Mouse (Mus musculus) heart, postnatal 36 days (tissue): ENCODE results near the gene Slc4a1. TPM values are rescaled to one million over a fixed set of nuclear protein-coding genes. Genes with fewer than 3 reads are reported as not detected.

Experiments
- DNase-seq, 2 experiments: peaks; one replicate each; pipeline ENCODE4 v3.0.0; 2021 to 2022
- intact Hi-C: fragments of 180-260 bp; cut with DNase I; formaldehyde crosslinking; loops from one replicate; pipeline ENCODE4 v1.15.1; 2025
- total RNA-seq, 2 experiments: library from RNA; stranded (reverse); gene quantifications; 2 replicates each; pipeline ENCODE4 v1.2.3; 2021

Slc4a1 gene
- total RNA-seq, 2 experiments from 2014 or later: 2.1 to 7.8 TPM

DNA sequence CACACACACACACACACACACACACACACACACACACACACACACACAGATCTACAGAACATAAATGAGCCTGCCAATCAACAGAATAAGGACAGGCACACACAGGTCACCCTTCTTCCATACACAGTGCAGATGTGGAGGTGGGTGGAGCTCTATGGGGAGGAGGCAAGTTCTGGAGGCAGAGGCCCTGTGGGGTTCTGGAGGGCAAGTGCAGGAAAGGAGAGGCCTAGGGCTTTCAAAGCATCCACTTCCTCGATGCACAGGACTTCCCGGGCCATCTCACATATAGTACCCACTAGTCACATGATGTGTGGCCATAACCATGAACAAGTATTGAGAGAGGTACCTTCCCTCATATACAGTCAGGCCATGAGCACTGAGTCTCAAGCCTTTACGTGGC, 10.5 kb downstream of the Slc4a1 start:
- intact Hi-C loops: no loop called here
- DNase-seq: no peak

DNA sequence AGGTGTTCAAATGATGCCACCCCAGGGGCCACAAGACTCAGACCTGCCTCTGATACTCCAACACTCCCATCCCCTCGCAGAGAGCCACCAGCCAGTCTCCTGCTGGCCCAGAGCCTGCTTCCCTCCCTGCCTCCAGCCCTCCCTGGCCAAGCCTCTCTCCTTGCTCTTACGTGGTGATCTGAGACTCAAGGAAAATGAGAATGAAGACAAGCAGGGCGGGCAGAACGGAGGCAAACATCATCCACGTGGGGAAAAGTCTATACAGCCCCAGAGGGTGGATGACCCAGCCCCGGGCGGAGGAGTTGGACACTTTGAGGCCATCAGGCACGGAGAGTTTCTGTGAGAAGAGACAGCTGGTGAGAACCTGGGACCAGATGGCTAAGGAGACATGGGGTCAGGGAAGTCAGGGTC, 13.0 kb downstream of the Slc4a1 start:
- DNase-seq: no peak
- intact Hi-C loops: no loop called here

GRCm38 (mm10) chr11:102352378-102352777, 13.6 kb downstream of the Slc4a1 start:
- intact Hi-C loops: no loop called here
- DNase-seq: no peak

GRCm38 (mm10) chr11:102350981-102351523, 15.0 kb downstream of the Slc4a1 start:
- intact Hi-C loops: no loop called here
- DNase-seq: no peak

- intact Hi-C loops: no loop called here
- no peak for DNase-seq
Observed at GRCm38 (mm10) chr11:102350416-102350815, 15.6 kb downstream of the Slc4a1 start.

- intact Hi-C loops: no loop called here
Observed at GRCm38 (mm10) chr11:102349189-102349954, 16.6 kb downstream of the Slc4a1 start.

GRCm38 (mm10) chr11:102348771-102349170, 17.2 kb downstream of the Slc4a1 start:
- intact Hi-C loops: no loop called here
- no peak for DNase-seq

More at GRCm38 (mm10) chr11:102349189-102349954, 16.6 kb downstream of the Slc4a1 start:
- no peak for DNase-seq

DNA sequence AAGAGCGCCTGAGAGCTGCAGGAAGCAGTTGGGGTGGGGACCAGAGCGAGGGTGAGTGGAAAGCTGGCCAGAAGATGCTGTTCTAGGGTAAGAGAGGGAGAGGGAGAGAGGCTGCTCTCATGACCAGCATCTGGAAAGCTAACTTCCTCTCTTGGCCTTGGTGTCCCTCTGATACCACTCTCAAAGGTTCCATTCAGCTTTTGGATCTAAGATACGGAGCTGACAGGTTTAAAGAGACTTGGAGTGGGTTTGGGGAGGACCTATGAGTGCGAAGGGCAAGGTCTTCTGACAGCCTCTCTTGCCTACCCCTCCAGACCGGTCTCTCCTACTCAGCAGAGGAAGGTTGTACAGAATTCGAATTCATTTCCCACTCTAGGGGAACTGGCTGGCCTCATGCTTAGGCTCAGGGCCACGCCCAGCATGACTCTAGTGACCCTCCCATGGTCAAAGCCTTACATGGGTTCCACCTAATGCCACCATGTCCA, 17.9 kb downstream of the Slc4a1 start:
- DNase-seq: no peak
- intact Hi-C loops: no loop called here

DNA sequence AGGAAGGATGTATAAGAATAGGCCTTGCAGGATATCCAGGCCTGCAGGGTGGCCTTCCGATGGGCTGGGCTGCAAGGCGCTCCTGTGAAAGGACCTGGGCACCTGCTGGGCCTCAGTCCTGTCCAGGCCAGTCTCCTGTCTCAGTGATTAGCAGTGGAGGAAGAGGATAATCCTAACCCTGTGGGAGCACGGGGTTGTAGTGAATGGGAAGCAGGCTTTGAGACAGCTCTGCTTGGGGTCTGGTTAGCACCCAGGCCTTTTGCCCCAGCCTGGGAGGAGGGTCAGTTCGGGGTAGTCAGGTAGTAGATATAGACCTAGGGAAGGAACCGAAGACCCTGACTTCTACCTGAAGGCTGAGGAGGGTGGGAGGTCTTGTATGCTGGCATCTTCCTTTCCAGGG, 18.3 kb downstream of the Slc4a1 start:
- intact Hi-C loops: no loop called here
- no peak for DNase-seq

DNA sequence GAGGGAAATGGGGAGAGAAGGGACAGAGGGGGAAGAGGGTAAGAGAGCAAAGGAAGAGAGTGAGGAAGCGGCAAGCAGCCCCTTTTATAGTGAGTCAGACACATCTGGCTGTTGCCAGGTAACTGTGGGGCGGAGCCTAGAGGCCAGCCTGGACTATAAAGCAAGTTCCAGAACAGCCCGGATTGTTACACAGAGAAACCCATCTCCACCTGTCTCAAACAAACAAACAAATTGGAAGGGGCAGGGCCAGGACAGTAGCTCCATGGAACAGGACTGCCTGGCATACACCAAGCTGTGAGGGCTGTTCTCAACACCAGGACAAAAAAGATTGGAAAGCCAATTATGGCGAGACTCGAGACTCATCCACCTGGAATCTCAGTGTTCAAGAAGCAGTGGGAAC, 19.1 kb downstream of the Slc4a1 start:
- no peak for DNase-seq

DNA sequence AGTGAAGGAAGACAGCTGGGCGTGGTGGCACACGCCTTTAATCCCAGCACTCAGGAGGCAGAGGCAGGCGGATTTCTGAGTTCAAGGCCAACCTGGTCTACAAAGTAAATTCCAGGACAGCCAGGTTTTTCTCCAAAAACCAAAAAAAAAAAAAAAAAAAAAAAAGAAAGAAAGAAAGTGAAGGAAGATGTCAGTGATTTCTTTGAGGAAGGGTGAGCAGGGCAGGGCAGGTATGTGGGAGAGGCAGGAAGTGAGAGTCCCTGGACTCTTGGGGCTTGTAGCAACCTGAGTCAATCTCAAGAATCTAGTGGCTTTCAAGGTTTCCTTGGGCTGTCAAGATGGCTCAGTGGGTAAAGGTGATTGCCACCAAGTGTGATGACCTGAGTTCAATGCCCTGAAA, 21.5 kb downstream of the Slc4a1 start:
- DNase-seq: no peak
- intact Hi-C loops: no loop called here

More for the DNA sequence above, 19.1 kb downstream of the Slc4a1 start:
- intact Hi-C loops: no loop called here

DNA sequence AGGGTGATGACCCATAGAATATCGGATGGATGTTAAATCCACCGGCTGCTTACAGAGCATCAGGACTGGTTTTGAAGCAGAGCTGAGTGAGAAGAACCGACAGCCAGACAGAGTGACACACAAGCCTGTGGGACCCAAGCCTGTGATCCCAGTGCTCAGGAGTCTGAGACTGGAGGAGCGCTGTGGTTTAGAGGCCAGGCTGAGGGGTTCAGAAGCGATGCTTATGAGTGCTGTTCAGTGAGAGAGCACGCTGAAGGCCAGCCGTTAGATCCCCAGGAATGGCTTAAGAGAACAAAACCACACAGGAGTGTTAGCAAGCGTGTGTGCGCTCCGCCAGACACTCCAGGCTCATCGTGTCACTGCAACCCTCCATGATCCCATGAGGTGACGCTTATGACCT, 23.3 kb downstream of the Slc4a1 start:
- DNase-seq: no peak
- intact Hi-C loops: no loop called here

GRCm38 (mm10) chr11:102341101-102341500, 24.9 kb downstream of the Slc4a1 start:
- no peak for DNase-seq
- intact Hi-C loops: no loop called here

DNA sequence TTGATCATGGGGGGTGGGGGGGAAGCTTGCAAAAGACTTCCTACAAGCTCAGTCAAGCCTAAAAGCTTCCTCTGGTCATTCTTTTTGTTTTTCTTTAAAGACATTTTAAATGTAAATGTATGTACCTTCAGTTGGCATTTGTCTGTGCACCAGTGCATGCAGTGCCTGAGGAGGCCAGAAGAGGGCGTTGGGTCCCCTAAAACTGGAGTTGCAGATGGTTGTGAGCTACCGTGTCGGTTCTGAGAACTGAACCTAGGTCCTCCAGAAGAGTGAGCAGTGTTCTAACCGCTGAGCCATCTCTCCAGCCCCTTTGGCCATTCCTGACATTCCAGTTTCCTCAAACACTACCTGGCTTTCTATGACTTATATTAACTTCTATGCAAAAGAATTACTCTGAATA, 26.4 kb downstream of the Slc4a1 start:
- no peak for DNase-seq
- intact Hi-C loops: no loop called here

DNA sequence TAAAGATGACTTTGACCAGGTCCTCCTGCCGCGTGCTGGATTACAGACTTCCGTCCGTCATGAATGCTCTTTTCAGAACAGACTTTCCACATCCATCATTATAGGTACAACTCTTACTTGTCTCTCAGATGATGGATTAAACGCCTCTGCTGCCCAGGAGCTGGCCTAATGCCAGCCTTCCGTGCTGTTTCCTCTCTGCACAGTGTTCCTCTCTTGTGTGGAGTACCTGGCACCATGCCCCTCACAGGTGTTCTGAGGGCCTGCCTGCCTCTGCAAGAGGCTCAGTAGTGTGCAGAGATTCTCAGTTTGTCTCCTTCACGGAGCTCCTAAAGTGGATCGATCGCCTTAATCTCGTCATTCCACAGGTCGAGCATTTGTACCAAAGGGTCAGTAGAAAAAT, 26.8 kb downstream of the Slc4a1 start:
- intact Hi-C loops: no loop called here
- no peak for DNase-seq

DNA sequence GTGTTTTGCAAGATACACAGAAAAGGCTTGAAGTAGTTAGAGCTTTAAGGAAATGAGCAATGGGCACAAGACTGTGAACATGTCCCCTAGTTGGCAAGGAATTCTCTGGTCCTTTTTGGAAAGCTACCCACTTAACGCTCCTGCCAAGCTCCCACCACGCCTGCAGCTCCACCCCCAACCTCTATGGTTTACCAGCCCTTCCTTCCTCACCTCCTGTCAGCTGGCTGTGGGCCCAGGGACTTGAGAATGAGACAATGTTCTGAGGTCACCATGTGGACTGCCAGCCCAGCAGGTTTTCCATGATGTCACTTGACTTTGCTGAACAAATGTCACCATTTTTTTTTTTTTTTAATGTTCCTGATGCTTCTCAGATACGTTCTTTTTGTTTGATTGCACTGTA, 27.4 kb downstream of the Slc4a1 start:
- peak; percentile 81 to 84 for DNase-seq
- intact Hi-C loops: no loop called here

DNA sequence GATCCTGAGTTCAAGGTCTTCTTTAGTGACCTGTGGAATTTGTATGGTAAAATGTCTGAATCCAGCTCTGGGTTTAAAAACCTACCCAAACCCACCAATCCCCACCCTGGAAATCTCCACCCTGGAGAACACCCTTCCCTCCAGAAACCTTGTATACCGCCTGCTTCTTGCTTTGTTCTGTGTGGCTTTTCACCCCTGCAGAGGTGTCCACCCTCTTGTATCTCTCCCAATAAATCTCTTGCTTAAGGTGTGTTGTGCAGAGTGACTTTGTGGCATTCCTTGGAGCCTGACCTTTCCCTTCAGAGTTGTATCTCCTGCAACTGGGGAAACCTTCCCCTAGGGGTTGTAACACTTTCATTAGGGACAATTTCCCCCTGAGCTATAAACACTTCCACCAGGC, 28.1 kb downstream of the Slc4a1 start:
- intact Hi-C loops: no loop called here

DNA sequence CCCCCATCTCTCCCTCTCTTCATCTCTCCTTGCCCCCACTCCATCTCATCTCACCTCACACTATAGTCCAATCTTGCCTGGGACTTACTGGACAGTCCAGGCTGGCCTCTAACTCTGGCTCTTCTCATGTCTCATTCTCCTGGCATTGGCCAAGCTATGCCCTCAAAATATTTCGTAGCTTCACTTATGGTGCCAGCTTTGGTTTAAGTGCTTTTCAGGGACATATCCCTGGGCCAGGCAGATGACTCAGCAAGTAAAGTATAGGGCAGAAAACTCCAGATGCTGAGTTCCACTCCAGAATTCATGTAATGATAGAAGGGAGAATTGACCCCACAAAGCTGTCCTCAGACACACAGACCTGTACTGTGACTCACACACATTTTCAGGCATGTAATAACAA, 29.8 kb downstream of the Slc4a1 start:
- DNase-seq: no peak
- intact Hi-C loops: no loop called here

More for the DNA sequence above, 28.1 kb downstream of the Slc4a1 start:
- DNase-seq: no peak

DNA sequence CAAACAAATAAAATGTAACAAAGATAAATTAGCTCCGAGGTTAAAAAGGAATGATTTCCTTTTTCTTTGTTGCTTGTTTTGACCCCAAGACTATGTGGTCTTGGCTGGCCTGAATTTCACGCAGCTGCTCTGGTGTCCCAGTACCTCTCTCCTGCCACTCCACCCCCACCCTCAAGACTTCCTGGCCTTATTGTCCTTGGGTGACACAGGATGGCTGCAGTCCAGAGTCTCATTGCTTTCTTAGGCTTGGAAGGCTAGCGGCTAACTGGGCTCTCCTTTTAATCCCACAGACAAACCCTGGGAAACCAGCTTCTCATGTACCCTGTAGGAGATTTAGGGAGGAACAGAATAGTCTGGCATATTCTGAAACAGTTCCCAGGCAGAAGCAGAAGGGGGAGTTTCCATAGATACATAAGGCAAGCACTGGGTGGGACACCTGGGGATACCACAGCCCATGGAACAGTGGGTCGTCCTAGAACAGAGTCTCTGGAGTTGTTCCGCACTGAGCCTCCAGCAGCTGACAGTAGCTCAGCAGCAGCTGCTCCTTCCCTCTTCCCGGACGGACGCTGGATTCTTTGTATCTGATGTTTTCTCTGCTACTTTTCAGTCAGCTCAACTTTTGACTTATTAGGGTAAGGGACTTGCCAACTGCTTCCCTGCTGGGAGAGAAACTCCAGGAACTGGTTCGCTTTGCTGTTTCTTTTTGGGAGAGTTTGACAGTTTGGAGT, 30.9 kb downstream of the Slc4a1 start:
- peak; percentile 40 to 48 for DNase-seq
- intact Hi-C loops: loop anchor here (2.0 kb wide), 1 partner anchor 14 kb away; no protein-coding TSS in a partner anchor

DNA sequence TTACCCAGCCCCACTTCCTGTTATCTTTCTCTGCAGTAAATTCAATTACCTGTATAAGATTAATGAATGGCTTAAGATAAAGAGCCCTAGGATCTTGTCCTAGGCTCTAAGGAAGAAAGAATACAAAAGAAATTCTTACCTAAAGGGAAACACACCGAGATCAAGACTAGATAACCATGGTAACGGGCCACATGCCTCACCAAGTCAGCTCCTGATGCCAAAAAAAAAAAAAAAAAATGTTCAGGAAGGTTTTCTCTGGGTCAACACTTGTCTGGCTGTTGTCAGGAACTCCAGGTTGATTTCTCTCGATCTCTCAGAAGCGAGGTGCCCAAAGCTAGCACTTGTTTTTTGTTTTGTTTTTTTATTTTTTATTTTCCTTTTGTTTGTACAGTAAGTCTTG, 32.0 kb downstream of the Slc4a1 start:
- intact Hi-C loops: loop anchor here (2.0 kb wide), 1 partner anchor 13 kb away; no protein-coding TSS in a partner anchor
- no peak for DNase-seq

DNA sequence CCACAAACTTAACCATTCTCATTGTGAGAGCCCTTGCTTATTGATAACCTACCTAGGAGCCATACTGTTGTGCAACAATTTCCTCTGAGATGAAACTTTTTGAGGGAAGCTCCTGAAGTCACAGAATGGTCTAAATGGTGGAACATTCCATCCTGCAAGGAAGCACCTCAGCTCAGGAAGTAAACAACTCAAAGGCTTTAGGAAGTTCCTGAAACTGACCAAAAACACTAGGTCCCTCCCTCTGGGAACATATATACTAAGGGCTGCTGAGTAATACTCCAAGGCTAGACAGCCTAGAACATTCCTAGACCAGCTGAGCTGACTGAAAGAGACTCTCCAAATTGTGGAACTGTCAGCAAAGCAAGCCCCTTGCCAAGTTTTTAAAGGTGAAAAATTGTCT, 32.9 kb downstream of the Slc4a1 start:
- intact Hi-C loops: no loop called here
- DNase-seq: no peak

DNA sequence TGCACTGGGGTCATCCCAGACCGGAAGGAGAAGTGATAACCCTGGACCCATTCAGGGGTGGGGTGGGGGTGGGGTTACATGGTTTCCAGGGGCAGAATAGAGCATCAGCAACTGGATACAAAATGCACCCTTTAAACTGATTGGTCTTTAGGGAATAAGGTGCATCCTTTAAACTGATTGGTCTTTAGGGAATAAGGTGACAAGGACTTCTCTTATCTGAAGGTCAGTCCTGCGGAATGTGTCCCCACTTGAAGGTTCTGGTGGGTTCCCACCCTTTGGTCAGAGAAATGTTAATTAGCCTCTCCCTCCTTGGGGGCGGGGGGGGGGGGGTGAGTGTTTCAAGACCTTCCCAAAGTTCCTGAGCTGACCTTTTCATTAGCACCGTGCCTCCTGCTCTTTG, 34.2 kb downstream of the Slc4a1 start:
- intact Hi-C loops: no loop called here

More for the DNA sequence above, 34.2 kb downstream of the Slc4a1 start:
- DNase-seq: no peak
